Mouse (Mus musculus): ENCODE data around the gene Rrp9. TPM values are rescaled to one million over a fixed set of nuclear protein-coding genes. Genes with fewer than 3 reads are reported as not detected.

Rrp9 gene
- polyA plus RNA-seq, 1 experiment = 82.1 TPM

DNA sequence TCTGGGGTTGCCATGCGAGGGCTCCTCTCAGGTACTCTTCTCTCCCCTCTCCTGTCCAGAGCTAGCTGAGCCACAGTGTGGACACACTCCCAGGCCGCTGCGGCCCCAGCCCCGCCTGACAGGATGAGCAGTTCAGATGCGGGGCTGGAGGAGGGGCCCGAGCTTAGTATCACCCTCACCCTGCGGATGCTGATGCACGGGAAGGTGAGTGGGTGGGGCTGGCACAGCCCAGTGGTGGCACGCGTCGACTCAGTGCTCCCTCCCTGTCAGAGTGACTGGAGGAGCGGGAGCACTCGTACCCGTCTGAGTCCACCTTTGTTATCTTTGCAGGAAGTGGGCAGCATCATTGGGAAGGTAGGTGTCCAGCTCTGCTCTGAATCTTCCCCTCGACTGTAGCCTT is 15.8 kb upstream of the Rrp9 start:
- no peaks in the 10 kb centered on the region for H3K36me3 ChIP-seq (ENCODE audit: control insufficient read depth, insufficient read depth, low read length, poor library complexity, severe bottlenecking)
- TF ChIP-seq EP300 (IDR thresholded peaks at IDR 0.05; ENCODE audit: insufficient read depth, low read depth, low read length) = no peak
- no peak for TF ChIP-seq CTCF (IDR thresholded peaks at IDR 0.05; ENCODE audit: low read depth, low read length)
- TF ChIP-seq POLR2A (IDR thresholded peaks at IDR 0.05; ENCODE audit: insufficient read depth, low read length) = no peak
- no peak overlapping the region for H3K4me3 ChIP-seq (ENCODE audit: low read depth, low read length)
- H3K27ac ChIP-seq (ENCODE audit: insufficient read depth, low read length) = no peak overlapping the region
- no peaks in the 10 kb centered on the region for H3K9me3 ChIP-seq (replicated peaks; ENCODE audit: control insufficient read depth, insufficient read depth, low read length, poor library complexity, severe bottlenecking)
- no peaks in the 10 kb centered on the region for H3K27me3 ChIP-seq (ENCODE audit: control insufficient read depth, insufficient read depth, low read length, poor library complexity, severe bottlenecking)
- H3K9ac ChIP-seq (ENCODE audit: low read depth, poor library complexity, severe bottlenecking) = no peak overlapping the region
- H3K4me1 ChIP-seq (ENCODE audit: control insufficient read depth, insufficient read depth, low read length) = peaks cover 14% of the 10 kb centered on the region

DNA sequence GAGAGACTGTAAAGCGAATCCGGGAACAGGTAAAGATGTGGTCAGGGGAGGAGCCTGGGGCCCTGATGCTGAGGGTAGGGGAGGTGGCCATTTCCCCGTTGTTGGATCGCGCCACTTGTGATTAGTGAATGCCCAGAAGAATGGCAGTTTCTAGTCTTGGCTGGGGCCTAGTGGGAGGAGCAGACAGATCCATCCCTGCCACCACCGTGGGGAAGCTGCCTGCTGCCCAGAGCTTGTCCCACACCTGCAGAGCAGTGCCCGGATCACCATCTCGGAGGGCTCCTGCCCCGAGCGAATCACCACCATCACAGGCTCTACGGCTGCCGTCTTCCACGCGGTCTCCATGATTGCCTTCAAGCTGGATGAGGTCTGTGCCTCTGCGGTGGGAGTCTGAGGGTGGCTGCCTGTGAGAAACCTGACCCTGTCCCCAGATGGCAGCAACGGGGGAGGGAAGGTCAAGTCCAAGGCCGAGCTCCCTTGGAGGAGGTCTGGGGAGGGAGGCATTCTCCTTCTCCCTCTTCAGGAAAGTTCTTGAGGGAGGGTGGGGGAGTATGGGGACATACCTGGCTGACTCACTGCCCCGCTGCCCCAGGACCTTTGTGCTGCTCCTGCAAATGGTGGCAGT is 15.2 kb upstream of the Rrp9 start:
- TF ChIP-seq CTCF (IDR thresholded peaks at IDR 0.05; ENCODE audit: low read depth, low read length) (no peak), POLR2A (IDR thresholded peaks at IDR 0.05; ENCODE audit: insufficient read depth, low read length) (no peak), EP300 (IDR thresholded peaks at IDR 0.05; ENCODE audit: insufficient read depth, low read depth, low read length) (no peak)
- Histone ChIP-seq H3K9me3 (replicated peaks; ENCODE audit: control insufficient read depth, insufficient read depth, low read length, poor library complexity, severe bottlenecking) (no peaks in the 10 kb centered on the region), H3K4me1 (ENCODE audit: control insufficient read depth, insufficient read depth, low read length) (peaks cover 14% of the 10 kb centered on the region), H3K4me3 (ENCODE audit: low read depth, low read length) (no peak overlapping the region), H3K27ac (ENCODE audit: insufficient read depth, low read length) (no peak overlapping the region), H3K36me3 (ENCODE audit: control insufficient read depth, insufficient read depth, low read length, poor library complexity, severe bottlenecking) (no peaks in the 10 kb centered on the region), H3K9ac (ENCODE audit: low read depth, poor library complexity, severe bottlenecking) (no peak overlapping the region), H3K27me3 (ENCODE audit: control insufficient read depth, insufficient read depth, low read length, poor library complexity, severe bottlenecking) (no peaks in the 10 kb centered on the region)

DNA sequence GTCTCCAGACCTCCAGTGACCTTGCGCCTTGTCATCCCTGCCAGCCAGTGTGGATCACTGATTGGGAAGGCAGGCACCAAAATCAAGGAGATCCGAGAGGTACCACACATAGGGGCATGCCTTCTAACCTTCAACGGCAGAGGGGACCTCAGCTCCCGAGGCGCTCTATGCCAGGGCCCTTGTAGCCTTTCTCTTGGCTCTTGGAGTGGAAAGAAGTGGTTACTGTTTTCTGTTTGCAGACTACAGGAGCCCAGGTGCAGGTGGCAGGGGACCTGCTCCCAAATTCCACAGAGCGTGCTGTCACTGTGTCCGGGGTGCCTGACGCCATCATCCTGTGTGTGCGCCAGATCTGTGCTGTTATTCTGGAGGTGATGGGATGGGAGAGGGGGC is 14.7 kb upstream of the Rrp9 start:
- TF ChIP-seq POLR2A (IDR thresholded peaks at IDR 0.05; ENCODE audit: insufficient read depth, low read length) = no peak
- TF ChIP-seq EP300 (IDR thresholded peaks at IDR 0.05; ENCODE audit: insufficient read depth, low read depth, low read length) = no peak
- no peak for TF ChIP-seq CTCF (IDR thresholded peaks at IDR 0.05; ENCODE audit: low read depth, low read length)
- Histone ChIP-seq H3K9ac (ENCODE audit: low read depth, poor library complexity, severe bottlenecking) (no peak overlapping the region), H3K4me3 (ENCODE audit: low read depth, low read length) (no peak overlapping the region), H3K36me3 (ENCODE audit: control insufficient read depth, insufficient read depth, low read length, poor library complexity, severe bottlenecking) (no peaks in the 10 kb centered on the region), H3K4me1 (ENCODE audit: control insufficient read depth, insufficient read depth, low read length) (peaks cover 14% of the 10 kb centered on the region), H3K27me3 (ENCODE audit: control insufficient read depth, insufficient read depth, low read length, poor library complexity, severe bottlenecking) (no peaks in the 10 kb centered on the region), H3K9me3 (replicated peaks; ENCODE audit: control insufficient read depth, insufficient read depth, low read length, poor library complexity, severe bottlenecking) (no peaks in the 10 kb centered on the region), H3K27ac (ENCODE audit: insufficient read depth, low read length) (no peak overlapping the region)

GRCm38 (mm10) chr9:106461641-106462429 is 13.9 kb upstream of the Rrp9 start:
- H3K36me3 ChIP-seq (ENCODE audit: control insufficient read depth, insufficient read depth, low read length, poor library complexity, severe bottlenecking) = no peaks in the 10 kb centered on the region

DNA sequence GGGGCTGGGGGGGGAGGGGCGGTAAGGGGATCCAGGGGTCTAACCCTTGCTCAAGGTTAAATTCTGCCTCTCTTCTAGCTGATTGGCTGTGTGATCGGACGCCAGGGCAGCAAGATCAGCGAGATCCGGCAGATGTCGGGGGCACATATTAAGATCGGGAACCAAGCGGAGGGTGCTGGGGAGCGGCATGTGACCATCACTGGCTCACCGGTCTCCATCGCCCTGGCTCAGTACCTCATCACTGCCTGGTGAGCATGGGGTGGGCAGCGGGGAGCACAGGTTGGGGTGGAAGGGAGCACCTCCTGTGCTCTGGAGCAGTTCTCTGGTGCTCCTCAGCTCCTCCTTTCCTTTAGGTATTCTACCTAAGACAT is 13.3 kb upstream of the Rrp9 start:
- Histone ChIP-seq H3K4me3 (ENCODE audit: low read depth, low read length) (no peak overlapping the region), H3K27ac (ENCODE audit: insufficient read depth, low read length) (no peak overlapping the region), H3K36me3 (ENCODE audit: control insufficient read depth, insufficient read depth, low read length, poor library complexity, severe bottlenecking) (no peaks in the 10 kb centered on the region), H3K9me3 (replicated peaks; ENCODE audit: control insufficient read depth, insufficient read depth, low read length, poor library complexity, severe bottlenecking) (no peaks in the 10 kb centered on the region), H3K27me3 (ENCODE audit: control insufficient read depth, insufficient read depth, low read length, poor library complexity, severe bottlenecking) (no peaks in the 10 kb centered on the region), H3K9ac (ENCODE audit: low read depth, poor library complexity, severe bottlenecking) (no peak overlapping the region), H3K4me1 (ENCODE audit: control insufficient read depth, insufficient read depth, low read length) (peaks cover 6% of the 10 kb centered on the region)
- TF ChIP-seq CTCF (IDR thresholded peaks at IDR 0.05; ENCODE audit: low read depth, low read length) (no peak), EP300 (IDR thresholded peaks at IDR 0.05; ENCODE audit: insufficient read depth, low read depth, low read length) (no peak), POLR2A (IDR thresholded peaks at IDR 0.05; ENCODE audit: insufficient read depth, low read length) (no peak)

More at GRCm38 (mm10) chr9:106461641-106462429, 13.9 kb upstream of the Rrp9 start:
- TF ChIP-seq EP300 (IDR thresholded peaks at IDR 0.05; ENCODE audit: insufficient read depth, low read depth, low read length) = no peak
- TF ChIP-seq POLR2A (IDR thresholded peaks at IDR 0.05; ENCODE audit: insufficient read depth, low read length) = no peak
- no peak for TF ChIP-seq CTCF (IDR thresholded peaks at IDR 0.05; ENCODE audit: low read depth, low read length)
- Histone ChIP-seq H3K9me3 (replicated peaks; ENCODE audit: control insufficient read depth, insufficient read depth, low read length, poor library complexity, severe bottlenecking) (no peaks in the 10 kb centered on the region), H3K27me3 (ENCODE audit: control insufficient read depth, insufficient read depth, low read length, poor library complexity, severe bottlenecking) (no peaks in the 10 kb centered on the region), H3K4me1 (ENCODE audit: control insufficient read depth, insufficient read depth, low read length) (peaks cover 9% of the 10 kb centered on the region), H3K4me3 (ENCODE audit: low read depth, low read length) (no peak overlapping the region), H3K27ac (ENCODE audit: insufficient read depth, low read length) (no peak overlapping the region), H3K9ac (ENCODE audit: low read depth, poor library complexity, severe bottlenecking) (no peak overlapping the region)
